Mouse (Mus musculus): ENCODE measurements around the gene Acad9. TPM values are rescaled to one million over a fixed set of nuclear protein-coding genes. Genes with fewer than 3 reads are reported as not detected.
A peak's percentile ranks its signal among the peaks of the same experiment; 100 is the strongest.

Gene Acad9
- polyA plus RNA-seq (2014; fragmentation: Nextera tagmentation; extraction: Ambion mirVana) = 89.1 and 89.4 TPM in 2 replicates

DNA sequence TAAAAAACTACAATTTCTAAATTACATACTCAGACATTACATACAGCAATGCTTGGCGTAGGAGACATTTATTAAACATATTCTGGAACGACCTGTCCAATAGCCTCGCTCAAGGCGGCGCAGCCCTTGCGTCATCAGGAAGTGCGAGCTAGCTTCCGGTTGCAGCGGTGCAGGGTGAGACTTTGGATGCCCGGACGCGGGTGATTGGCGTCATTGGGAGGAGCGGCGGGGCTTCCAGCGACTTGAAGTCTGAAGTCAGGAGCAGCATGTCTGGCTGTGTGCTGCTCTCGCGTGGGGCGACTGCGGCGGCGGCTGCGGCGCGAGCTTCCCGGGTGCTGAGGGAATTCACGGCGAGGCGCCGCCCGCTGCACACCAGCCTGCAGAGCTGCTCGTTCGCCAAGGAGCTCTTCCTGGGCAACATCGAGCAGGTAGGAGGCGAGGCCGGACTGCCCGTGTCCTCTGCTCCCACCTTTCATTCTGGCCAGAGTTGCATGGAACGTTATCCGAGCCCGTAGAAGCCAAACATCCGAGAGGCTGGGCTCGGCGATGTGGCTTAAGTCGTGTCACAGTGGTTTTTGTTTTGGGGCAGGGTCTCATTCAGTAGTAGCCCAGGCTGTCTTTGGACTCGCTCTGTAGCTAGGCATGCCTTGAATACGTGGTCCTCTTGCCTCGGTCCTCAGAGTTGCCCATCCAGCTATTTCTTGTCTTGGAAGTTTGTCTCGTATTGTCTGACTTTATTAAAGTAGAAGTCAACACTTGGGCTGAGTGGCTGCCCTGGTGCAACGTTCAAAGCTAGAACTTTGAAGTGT, at the start of gene Acad9:
Gene Acad9, plus strand, starts transcription at position 137 of the 809 bp plus-strand sequence.
- ATAC-seq (ENCODE audit: insufficient read depth, low FRiP score, low TSS enrichment) = peak; percentile 96
- Histone ChIP-seq H3K9ac (ENCODE audit: low read length) (peak within 1 kb of the TSS; percentile 81), H3K4me3 (ENCODE audit: low read depth, low read length) (peak within 1 kb of the TSS; percentile 90), H3K4me1 (ENCODE audit: control insufficient read depth, insufficient read depth, low read length) (peaks cover 9% of the 10 kb centered on the region; the same call in 1 of the 2 replicates), H3K27ac (ENCODE audit: low read depth, low read length) (0 out of 2 replicates have a peak within 1 kb of the TSS, but pooled peaks have one; percentile 34), H3K9me3 (ENCODE audit: control insufficient read depth, low read length) (no peaks in the 10 kb centered on the region), H3K4me2 (ENCODE audit: low read depth) (peak within 1 kb of the TSS; percentile 63), H3K27me3 (ENCODE audit: control insufficient read depth, insufficient read depth, low read length) (no peaks in the 10 kb centered on the region), H3K36me3 (ENCODE audit: control insufficient read depth, insufficient read depth, low read length) (no peaks in the 10 kb centered on the region; the same call in 1 of the 2 replicates)
- under 1% methylated on average over 49 of the region's 49 CpGs for WGBS
- DNase-seq (ENCODE audit: low spot score) = peak; percentile 95

DNA sequence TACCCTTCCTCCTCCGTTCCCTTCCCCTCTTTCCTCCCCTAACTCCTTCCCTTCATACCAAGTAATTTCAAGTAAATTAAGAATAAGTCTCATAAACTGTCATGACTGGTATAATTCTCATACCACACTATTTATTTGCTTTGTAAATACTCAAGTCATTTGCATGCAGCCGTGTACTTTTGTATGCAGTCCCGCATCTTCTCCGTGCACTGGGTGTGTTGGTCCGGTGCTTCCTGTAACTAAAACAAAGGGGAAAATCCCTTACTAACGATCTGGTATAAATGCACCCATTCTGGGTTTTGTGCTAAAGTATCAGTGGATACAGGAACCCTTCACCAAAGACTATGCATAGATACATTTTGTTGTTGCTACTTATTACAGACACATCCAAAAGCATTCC, 40.0 kb upstream of the Acad9 start:
- H3K4me3 ChIP-seq (ENCODE audit: low read depth, low read length) = no peak overlapping the region
- DNase-seq (ENCODE audit: low spot score) (no peak), ATAC-seq (ENCODE audit: insufficient read depth, low FRiP score, low TSS enrichment) (no peak)
- H3K4me1 ChIP-seq (ENCODE audit: control insufficient read depth, insufficient read depth, low read length) = no peaks in the 10 kb centered on the region
- H3K36me3 ChIP-seq (ENCODE audit: control insufficient read depth, insufficient read depth, low read length) = no peaks in the 10 kb centered on the region
- no peaks in the 10 kb centered on the region for H3K9me3 ChIP-seq (ENCODE audit: control insufficient read depth, low read length)
- H3K9ac ChIP-seq (ENCODE audit: low read length) = no peak overlapping the region
- no peak overlapping the region for H3K4me2 ChIP-seq (ENCODE audit: low read depth)
- no peak overlapping the region for H3K27ac ChIP-seq (ENCODE audit: low read depth, low read length)
- 88% methylated on average over 6 of the region's 6 CpGs for WGBS
- H3K27me3 ChIP-seq (ENCODE audit: control insufficient read depth, insufficient read depth, low read length) = no peaks in the 10 kb centered on the region

DNA sequence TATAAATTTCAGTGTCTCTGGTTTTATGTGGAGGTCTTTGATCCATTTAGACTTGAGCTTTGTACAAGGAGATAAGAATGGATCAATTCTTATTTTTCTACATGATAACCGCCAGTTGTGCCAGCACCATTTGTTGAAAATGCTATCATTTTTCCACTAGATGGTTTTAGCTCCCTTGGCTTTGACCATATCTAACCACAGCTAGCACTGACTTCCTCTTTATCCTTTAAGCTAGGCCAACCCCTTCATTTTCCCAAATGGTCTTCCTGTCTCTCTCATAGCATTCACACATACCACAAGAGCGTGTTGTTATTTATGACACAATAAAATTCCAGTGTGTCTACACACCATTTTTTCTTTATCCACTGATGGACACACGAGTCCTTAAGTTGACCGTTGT, 35.8 kb upstream of the Acad9 start:
- Histone ChIP-seq H3K9ac (ENCODE audit: low read length) (no peak overlapping the region), H3K36me3 (ENCODE audit: control insufficient read depth, insufficient read depth, low read length) (no peaks in the 10 kb centered on the region), H3K9me3 (ENCODE audit: control insufficient read depth, low read length) (no peaks in the 10 kb centered on the region), H3K27ac (ENCODE audit: low read depth, low read length) (no peak overlapping the region), H3K4me1 (ENCODE audit: control insufficient read depth, insufficient read depth, low read length) (no peaks in the 10 kb centered on the region), H3K27me3 (ENCODE audit: control insufficient read depth, insufficient read depth, low read length) (no peaks in the 10 kb centered on the region), H3K4me3 (ENCODE audit: low read depth, low read length) (no peak overlapping the region), H3K4me2 (ENCODE audit: low read depth) (no peak overlapping the region)
- WGBS = 89% methylated on average over 4 of the region's 4 CpGs
- no peak for ATAC-seq (ENCODE audit: insufficient read depth, low FRiP score, low TSS enrichment)
- no peak for DNase-seq (ENCODE audit: low spot score)

DNA sequence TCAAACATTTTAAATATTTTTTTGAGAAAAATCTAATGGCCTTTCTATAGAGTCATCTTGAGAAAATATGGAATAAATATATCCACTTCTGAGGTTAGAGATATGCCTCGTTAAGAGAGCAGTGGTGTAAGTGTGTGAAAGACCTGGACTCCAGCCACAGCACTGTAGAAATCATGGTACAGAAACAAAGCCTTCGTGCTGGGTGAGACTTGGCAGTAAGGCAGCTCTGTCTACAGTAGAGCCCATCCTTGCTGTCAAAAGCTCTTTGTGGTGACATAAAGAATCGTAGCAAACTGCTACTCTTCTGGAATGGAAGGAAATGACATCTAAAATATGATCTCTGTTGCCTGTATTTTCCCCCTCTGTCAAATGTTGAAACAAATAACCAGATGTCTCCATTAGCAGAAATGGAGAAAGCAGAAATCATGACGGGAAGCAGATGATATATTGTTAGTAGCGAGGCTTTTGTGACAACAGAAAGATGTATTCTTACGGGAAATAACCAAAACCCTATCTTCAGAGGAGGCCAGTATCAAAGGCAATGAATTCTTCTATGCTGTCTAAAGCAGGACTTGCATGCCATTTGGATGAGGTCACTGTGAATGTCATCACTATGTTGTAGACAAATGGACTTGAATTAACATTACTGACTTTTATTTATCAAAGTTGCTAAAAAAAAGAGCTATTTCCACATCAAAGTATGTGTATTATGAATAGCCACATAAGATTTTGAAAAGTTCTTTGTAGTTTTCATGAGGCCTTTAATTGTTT, 33.9 kb upstream of the Acad9 start:
- ATAC-seq (ENCODE audit: insufficient read depth, low FRiP score, low TSS enrichment) = no peak
- Histone ChIP-seq H3K36me3 (ENCODE audit: control insufficient read depth, insufficient read depth, low read length) (no peaks in the 10 kb centered on the region), H3K27me3 (ENCODE audit: control insufficient read depth, insufficient read depth, low read length) (no peaks in the 10 kb centered on the region), H3K9me3 (ENCODE audit: control insufficient read depth, low read length) (no peaks in the 10 kb centered on the region), H3K4me3 (ENCODE audit: low read depth, low read length) (no peak overlapping the region), H3K9ac (ENCODE audit: low read length) (no peak overlapping the region), H3K27ac (ENCODE audit: low read depth, low read length) (no peak overlapping the region), H3K4me1 (ENCODE audit: control insufficient read depth, insufficient read depth, low read length) (no peaks in the 10 kb centered on the region), H3K4me2 (ENCODE audit: low read depth) (no peak overlapping the region)
- WGBS = 71% methylated on average over 6 of the region's 6 CpGs
- no peak for DNase-seq (ENCODE audit: low spot score)

DNA sequence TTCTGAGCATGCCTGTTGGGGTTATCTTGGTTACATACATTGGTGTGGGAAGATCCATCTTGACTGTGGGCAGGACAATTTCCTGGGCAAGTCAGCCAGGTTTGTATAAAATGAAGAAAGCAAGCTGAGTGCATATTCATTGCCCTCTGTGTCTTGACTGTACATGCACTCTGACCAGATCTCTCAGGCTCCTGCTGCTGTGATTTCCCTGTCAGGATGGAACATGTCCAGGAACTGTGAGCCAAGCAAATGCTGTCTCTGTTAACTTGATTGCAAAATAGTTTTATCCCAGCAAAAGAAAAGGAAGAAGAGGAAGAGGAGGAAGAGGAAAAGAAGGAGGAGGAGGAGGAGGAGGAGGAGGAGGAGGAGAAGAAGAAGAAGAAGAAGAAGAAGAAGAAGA, 21.3 kb upstream of the Acad9 start:
- H3K27me3 ChIP-seq (ENCODE audit: control insufficient read depth, insufficient read depth, low read length) = no peaks in the 10 kb centered on the region
- no peak overlapping the region for H3K9ac ChIP-seq (ENCODE audit: low read length)
- no peak for ATAC-seq (ENCODE audit: insufficient read depth, low FRiP score, low TSS enrichment)
- H3K27ac ChIP-seq (ENCODE audit: low read depth, low read length) = no peak overlapping the region
- no peak for DNase-seq (ENCODE audit: low spot score)
- H3K36me3 ChIP-seq (ENCODE audit: control insufficient read depth, insufficient read depth, low read length) = no peaks in the 10 kb centered on the region
- H3K4me3 ChIP-seq (ENCODE audit: low read depth, low read length) = no peak overlapping the region
- H3K4me1 ChIP-seq (ENCODE audit: control insufficient read depth, insufficient read depth, low read length) = no peaks in the 10 kb centered on the region
- H3K4me2 ChIP-seq (ENCODE audit: low read depth) = no peak overlapping the region
- H3K9me3 ChIP-seq (ENCODE audit: control insufficient read depth, low read length) = no peaks in the 10 kb centered on the region

DNA sequence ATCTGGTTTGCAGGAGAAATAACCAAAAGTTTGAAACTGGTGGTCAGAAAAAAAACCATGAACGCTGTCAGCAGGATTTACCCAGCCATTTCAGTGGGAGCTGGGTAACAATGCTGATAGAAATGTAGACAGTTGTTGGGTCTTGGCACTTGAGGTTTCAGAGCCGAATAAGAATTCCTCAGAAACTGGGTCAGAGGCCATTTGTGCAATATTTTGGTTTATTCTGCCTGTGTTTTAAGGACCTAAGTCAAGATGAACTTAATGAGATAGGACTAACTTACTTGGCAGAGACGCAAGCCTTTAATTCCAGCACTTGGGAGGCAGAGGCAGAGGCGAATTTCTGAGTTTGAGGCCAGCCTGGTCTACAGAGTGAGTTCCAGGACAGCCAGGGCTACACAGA, 20.7 kb upstream of the Acad9 start:
- ATAC-seq (ENCODE audit: insufficient read depth, low FRiP score, low TSS enrichment) (no peak), DNase-seq (ENCODE audit: low spot score) (no peak)
- no peak overlapping the region for H3K9ac ChIP-seq (ENCODE audit: low read length)
- WGBS = 83% methylated on average over 4 of the region's 4 CpGs
- no peaks in the 10 kb centered on the region for H3K4me1 ChIP-seq (ENCODE audit: control insufficient read depth, insufficient read depth, low read length)
- H3K36me3 ChIP-seq (ENCODE audit: control insufficient read depth, insufficient read depth, low read length) = no peaks in the 10 kb centered on the region
- H3K27me3 ChIP-seq (ENCODE audit: control insufficient read depth, insufficient read depth, low read length) = no peaks in the 10 kb centered on the region
- H3K4me3 ChIP-seq (ENCODE audit: low read depth, low read length) = no peak overlapping the region
- no peak overlapping the region for H3K27ac ChIP-seq (ENCODE audit: low read depth, low read length)
- no peak overlapping the region for H3K4me2 ChIP-seq (ENCODE audit: low read depth)
- no peaks in the 10 kb centered on the region for H3K9me3 ChIP-seq (ENCODE audit: control insufficient read depth, low read length)

DNA sequence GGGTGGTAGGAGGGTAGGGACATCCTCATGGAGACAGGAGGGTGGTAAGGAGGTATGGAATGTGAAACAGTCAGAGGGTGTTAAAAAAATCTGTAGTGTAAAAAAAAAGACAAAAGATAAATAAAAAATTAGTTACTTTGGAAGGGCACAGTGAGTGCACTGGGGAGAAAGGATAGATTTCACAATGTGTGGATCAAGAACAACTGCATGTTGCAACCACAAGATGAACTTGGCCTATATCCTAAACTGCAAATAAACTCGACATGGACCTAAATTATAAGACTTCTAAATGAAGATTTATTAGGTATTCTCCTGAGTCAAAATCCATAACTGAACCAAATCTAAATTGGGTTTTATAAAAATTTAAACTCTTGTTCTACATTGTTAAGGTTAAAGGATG, 16.7 kb upstream of the Acad9 start:
- H3K9me3 ChIP-seq (ENCODE audit: control insufficient read depth, low read length) = no peaks in the 10 kb centered on the region
- no peaks in the 10 kb centered on the region for H3K4me1 ChIP-seq (ENCODE audit: control insufficient read depth, insufficient read depth, low read length)
- WGBS = 76% methylated on average over 1 of the region's 1 CpGs
- H3K4me3 ChIP-seq (ENCODE audit: low read depth, low read length) = no peak overlapping the region
- no peak for DNase-seq (ENCODE audit: low spot score)
- no peaks in the 10 kb centered on the region for H3K27me3 ChIP-seq (ENCODE audit: control insufficient read depth, insufficient read depth, low read length)
- H3K9ac ChIP-seq (ENCODE audit: low read length) = no peak overlapping the region
- ATAC-seq (ENCODE audit: insufficient read depth, low FRiP score, low TSS enrichment) = no peak
- no peak overlapping the region for H3K27ac ChIP-seq (ENCODE audit: low read depth, low read length)
- no peaks in the 10 kb centered on the region for H3K36me3 ChIP-seq (ENCODE audit: control insufficient read depth, insufficient read depth, low read length)
- no peak overlapping the region for H3K4me2 ChIP-seq (ENCODE audit: low read depth)

DNA sequence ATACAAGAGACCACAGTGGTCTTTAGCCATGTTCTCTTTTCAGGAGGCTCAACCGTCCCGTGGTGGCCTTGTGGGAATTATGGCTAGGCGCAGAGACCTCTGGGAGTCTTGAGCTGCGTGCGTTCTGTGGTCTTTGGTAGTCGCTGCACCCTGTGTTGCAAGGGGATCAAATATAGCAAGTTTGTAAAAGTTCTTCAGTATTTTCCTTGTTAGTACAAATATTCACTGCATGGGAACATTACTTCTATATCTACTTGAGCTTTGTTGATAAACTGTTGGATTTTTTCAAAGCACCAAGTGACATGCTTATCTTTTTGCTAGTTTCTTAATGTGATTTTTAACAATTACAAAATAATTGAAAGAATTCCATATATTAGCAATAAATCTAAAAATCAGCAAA, 12.3 kb upstream of the Acad9 start, which contains the start of gene Ccdc144b:
Gene Ccdc144b, minus strand, starts transcription at position 101 of the 400 bp plus-strand sequence.
- Histone ChIP-seq H3K27ac (ENCODE audit: low read depth, low read length) (no peak within 1 kb of the TSS), H3K27me3 (ENCODE audit: control insufficient read depth, insufficient read depth, low read length) (no peaks in the 10 kb centered on the region), H3K4me3 (ENCODE audit: low read depth, low read length) (no peak within 1 kb of the TSS), H3K9me3 (ENCODE audit: control insufficient read depth, low read length) (no peaks in the 10 kb centered on the region), H3K9ac (ENCODE audit: low read length) (no peak within 1 kb of the TSS), H3K4me1 (ENCODE audit: control insufficient read depth, insufficient read depth, low read length) (no peaks in the 10 kb centered on the region), H3K4me2 (ENCODE audit: low read depth) (no peak within 1 kb of the TSS), H3K36me3 (ENCODE audit: control insufficient read depth, insufficient read depth, low read length) (no peaks in the 10 kb centered on the region)
- WGBS = 92% methylated on average over 6 of the region's 6 CpGs
- DNase-seq (ENCODE audit: low spot score) (no peak), ATAC-seq (ENCODE audit: insufficient read depth, low FRiP score, low TSS enrichment) (no peak)

Measured in neural tube, embryonic 11.5 days (tissue).